Mouse (Mus musculus): Measurements from ENCODE around the gene Sept8. TPM values are rescaled to one million over a fixed set of nuclear protein-coding genes. Genes with fewer than 3 reads are reported as not detected.

Sept8 gene
- polyA plus RNA-seq, 1 experiment, result 13.9 TPM

DNA sequence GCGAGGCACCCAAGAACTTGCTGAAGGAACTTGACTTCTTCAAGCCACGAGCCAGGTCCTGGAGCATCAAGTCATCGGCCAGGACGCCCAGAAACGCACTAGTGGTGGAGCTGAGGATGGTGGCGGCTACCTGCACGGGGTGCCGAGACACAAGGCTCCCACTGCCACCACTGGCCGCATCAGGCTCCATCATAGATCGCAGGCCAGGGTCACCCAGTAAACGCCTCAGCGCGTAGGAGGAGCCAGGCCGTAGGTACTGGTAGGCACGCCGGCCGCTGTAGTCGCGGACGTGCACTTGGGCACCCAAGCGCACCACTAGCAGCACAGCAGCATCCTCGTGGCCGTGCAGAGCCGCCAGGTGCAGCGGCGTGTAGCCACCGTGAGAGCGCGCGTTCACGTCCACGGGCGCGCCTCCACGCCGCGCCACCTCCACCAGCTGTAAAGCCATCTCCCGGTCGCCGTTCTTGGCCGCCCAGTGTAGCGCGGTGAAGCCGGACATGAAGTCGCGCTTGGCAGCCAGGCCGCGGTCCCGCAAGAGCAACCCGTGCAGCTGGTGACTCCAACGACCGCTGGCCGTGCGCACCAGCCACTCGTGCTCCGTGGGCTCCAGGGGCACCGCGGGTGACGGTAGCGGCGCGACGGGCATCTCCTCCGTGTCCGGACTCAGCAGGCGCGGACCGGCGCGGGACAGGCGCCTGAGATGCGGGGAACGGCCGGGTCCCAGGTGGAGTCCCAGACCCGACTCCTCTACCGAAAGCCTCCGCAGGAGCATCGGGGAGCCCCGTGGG, 40.5 kb upstream of the Sept8 start:
- H3K27me3 ChIP-seq (ENCODE audit: control insufficient read depth, insufficient read depth, low read length), result peaks cover 21% of the 10 kb centered on the region
- H3K4me3 ChIP-seq (ENCODE audit: extremely low read depth, insufficient read depth, insufficient read length), result peak overlapping the region; percentile 46; the same call in 1 of the 2 replicates
- WGBS, result 11% methylated on average over 79 of the region's 79 CpGs
- no peaks in the 10 kb centered on the region for H3K36me3 ChIP-seq (ENCODE audit: control insufficient read depth, insufficient read depth, low read length)
- H3K4me1 ChIP-seq (ENCODE audit: control insufficient read depth, insufficient read depth, insufficient read length), result peaks cover 13% of the 10 kb centered on the region
- no peak for DNase-seq (ENCODE audit: low read depth in 1 of 2, low spot score in 2 of 2)
- no peak overlapping the region for H3K27ac ChIP-seq (ENCODE audit: insufficient read depth, low read length)
- TF ChIP-seq POLR2A (IDR thresholded peaks at IDR 0.05; ENCODE audit: low read depth, low read length), result no peak
- no peak for TF ChIP-seq CTCF (IDR thresholded peaks at IDR 0.05; ENCODE audit: extremely low read depth, insufficient read depth, insufficient read length, insufficient replicate concordance)

DNA sequence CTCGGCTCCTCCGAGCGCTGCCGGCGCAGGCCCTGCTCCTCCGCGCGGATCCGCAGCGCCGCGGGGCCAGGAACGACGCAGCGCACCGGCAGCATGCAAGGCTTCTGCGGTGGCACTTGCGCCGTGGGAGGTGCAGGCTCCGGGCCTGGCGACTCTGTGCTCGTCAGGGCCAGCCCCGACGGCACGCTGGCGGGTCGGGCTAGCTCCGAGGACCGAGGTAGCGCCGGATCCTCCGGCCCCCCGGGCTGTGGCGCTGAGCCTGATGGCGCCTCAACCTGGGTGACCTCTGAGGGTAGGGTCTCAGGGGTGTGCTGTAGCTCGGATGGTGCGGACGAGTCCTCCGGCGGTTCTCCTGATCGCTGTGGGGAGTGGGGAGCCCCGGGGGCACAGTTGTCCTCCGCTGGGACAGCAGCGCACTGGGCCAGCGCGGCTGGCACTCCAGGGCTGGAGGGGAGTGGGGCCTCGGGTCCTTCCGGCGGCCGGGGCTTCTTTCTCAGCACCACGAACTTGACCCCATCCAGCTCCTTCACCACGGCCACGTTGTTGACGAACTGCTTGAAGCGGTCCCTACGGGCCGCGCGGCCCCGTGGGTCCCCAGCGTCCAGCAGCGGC, 39.8 kb upstream of the Sept8 start:
- no peaks in the 10 kb centered on the region for H3K36me3 ChIP-seq (ENCODE audit: control insufficient read depth, insufficient read depth, low read length)
- no peak overlapping the region; the same call in 1 of the 2 replicates for H3K27ac ChIP-seq (ENCODE audit: insufficient read depth, low read length)
- 4% methylated on average over 62 of the region's 62 CpGs for WGBS
- DNase-seq (ENCODE audit: low read depth in 1 of 2, low spot score in 2 of 2), result no peak
- peaks cover 13% of the 10 kb centered on the region for H3K4me1 ChIP-seq (ENCODE audit: control insufficient read depth, insufficient read depth, insufficient read length)
- TF ChIP-seq POLR2A (IDR thresholded peaks at IDR 0.05; ENCODE audit: low read depth, low read length), result no peak
- no peak for TF ChIP-seq CTCF (IDR thresholded peaks at IDR 0.05; ENCODE audit: extremely low read depth, insufficient read depth, insufficient read length, insufficient replicate concordance)
- H3K27me3 ChIP-seq (ENCODE audit: control insufficient read depth, insufficient read depth, low read length), result peaks cover 21% of the 10 kb centered on the region
- peak overlapping the region; percentile 55; the same call in 1 of the 2 replicates for H3K4me3 ChIP-seq (ENCODE audit: extremely low read depth, insufficient read depth, insufficient read length)

DNA sequence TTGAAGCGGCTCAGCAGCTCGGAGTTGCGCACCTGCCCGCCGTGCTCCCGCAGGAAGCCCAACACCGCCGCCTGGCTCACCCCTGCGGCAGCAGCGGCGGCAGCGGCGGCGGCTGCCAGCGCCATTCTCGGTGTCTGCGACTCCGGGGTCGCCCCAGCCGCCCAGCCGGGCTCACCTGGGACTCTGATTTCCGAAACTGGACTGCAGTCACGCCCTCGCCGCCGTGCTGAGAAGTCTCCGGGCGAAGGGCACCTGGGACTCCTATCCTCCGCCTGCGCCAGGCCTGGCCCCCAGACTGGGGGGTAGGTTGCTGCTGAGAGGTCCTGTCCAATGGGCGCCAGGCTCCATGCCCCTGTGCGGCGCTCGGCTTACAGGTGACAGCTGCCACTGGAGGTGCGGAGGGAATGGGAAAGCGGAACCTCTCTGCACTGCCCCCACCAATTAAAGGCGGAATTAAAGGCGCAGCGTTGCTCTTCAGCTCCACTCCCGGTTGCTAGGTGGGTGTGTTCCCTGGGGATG, 39.2 kb upstream of the Sept8 start, which contains the start of the genes Gm9945 and Sowaha:
TSS of gene Gm9945 (plus strand) at position 384 of the 519 bp plus-strand sequence.
TSS of gene Sowaha (minus strand) at position 492 of the 519 bp plus-strand sequence.
- H3K27ac ChIP-seq (ENCODE audit: insufficient read depth, low read length), result peak within 1 kb of the TSS; percentile 51; the same call in 1 of the 2 replicates
- 2% methylated on average over 40 of the region's 40 CpGs for WGBS
- H3K4me3 ChIP-seq (ENCODE audit: extremely low read depth, insufficient read depth, insufficient read length), result peak within 1 kb of the TSS; percentile 55
- TF ChIP-seq POLR2A (IDR thresholded peaks at IDR 0.05; ENCODE audit: low read depth, low read length) (no peak), CTCF (IDR thresholded peaks at IDR 0.05; ENCODE audit: extremely low read depth, insufficient read depth, insufficient read length, insufficient replicate concordance) (no peak)
- DNase-seq (ENCODE audit: low read depth in 1 of 2, low spot score in 2 of 2), result no peak
- no peaks in the 10 kb centered on the region for H3K36me3 ChIP-seq (ENCODE audit: control insufficient read depth, insufficient read depth, low read length)
- H3K27me3 ChIP-seq (ENCODE audit: control insufficient read depth, insufficient read depth, low read length), result peaks cover 21% of the 10 kb centered on the region
- peaks cover 13% of the 10 kb centered on the region for H3K4me1 ChIP-seq (ENCODE audit: control insufficient read depth, insufficient read depth, insufficient read length)

DNA sequence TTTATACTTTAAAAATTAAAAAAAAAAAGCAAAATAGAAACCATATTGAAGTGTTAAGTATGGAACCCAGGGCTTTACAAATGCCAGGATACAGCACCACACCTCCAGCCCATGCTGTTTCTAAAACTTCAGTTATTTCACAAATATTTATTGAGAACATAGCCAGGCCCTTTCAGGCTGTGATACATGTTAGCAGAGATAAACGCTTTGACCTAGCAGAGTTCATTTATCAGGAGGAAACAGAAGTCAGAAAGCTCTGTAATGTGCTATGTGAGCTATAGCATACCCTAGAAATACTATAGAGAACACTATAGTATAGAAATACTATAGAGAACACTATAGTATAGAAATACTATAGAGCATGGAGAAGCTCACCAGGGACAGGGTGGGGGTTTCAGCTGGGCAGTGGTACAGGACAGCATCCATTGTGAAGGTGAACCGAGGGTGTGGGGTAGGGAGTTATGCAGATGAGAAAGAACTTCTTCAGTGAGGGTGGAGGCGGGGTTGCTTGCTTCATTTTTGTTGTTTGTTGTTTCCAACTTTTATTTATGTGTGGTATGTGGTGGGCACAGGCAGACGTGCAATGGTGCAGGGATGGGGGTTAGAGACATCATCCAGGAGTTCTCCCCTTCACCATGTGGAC, 37.8 kb upstream of the Sept8 start:
- no peak for DNase-seq (ENCODE audit: low read depth in 1 of 2, low spot score in 2 of 2)
- TF ChIP-seq CTCF (IDR thresholded peaks at IDR 0.05; ENCODE audit: extremely low read depth, insufficient read depth, insufficient read length, insufficient replicate concordance), result no peak
- TF ChIP-seq POLR2A (IDR thresholded peaks at IDR 0.05; ENCODE audit: low read depth, low read length), result no peak
- WGBS, result 73% methylated on average over 4 of the region's 4 CpGs
- Histone ChIP-seq H3K4me1 (ENCODE audit: control insufficient read depth, insufficient read depth, insufficient read length) (peaks cover 13% of the 10 kb centered on the region), H3K36me3 (ENCODE audit: control insufficient read depth, insufficient read depth, low read length) (no peaks in the 10 kb centered on the region), H3K27me3 (ENCODE audit: control insufficient read depth, insufficient read depth, low read length) (peaks cover 21% of the 10 kb centered on the region), H3K4me3 (ENCODE audit: extremely low read depth, insufficient read depth, insufficient read length) (no peak overlapping the region), H3K27ac (ENCODE audit: insufficient read depth, low read length) (peak overlapping the region; percentile 27; the same call in 1 of the 2 replicates)

DNA sequence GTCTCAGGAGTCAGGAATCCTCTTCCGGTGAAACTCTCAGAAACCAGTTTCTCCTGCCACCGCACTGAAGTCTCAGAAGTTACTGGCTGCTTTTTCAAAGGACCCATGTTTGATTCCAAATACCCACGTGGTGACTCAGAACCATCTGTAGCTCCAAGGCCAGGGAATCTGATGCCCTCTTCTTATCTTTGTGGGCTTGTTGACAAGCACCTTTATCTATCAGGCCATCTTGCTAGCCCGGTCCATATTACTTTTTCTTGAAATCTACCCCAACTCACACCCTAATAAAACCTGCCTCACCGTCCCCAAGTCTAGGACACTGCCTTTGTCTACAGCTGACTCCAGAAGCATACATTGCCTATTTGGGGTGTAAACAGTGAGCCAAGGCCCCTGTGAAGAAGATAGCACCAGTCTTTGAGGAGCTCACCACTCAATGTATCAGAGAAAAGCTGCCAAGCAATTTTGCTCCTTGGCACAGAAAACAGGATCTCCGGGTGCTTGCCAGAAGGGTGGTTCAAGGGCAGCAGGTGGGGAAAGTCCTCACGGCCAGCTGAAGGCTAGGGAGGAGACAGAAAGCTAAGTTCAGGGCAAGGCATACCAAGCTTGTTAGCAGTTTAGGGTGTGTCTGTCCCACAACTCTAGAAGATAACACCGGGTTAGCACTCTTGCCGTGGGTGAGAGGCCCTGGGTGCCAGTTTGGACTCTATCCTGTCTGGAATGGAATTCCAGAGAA, 35.7 kb upstream of the Sept8 start:
- Histone ChIP-seq H3K27me3 (ENCODE audit: control insufficient read depth, insufficient read depth, low read length) (peaks cover 18% of the 10 kb centered on the region), H3K27ac (ENCODE audit: insufficient read depth, low read length) (no peak overlapping the region), H3K4me1 (ENCODE audit: control insufficient read depth, insufficient read depth, insufficient read length) (peaks cover 13% of the 10 kb centered on the region), H3K4me3 (ENCODE audit: extremely low read depth, insufficient read depth, insufficient read length) (no peak overlapping the region), H3K36me3 (ENCODE audit: control insufficient read depth, insufficient read depth, low read length) (no peaks in the 10 kb centered on the region)
- 74% methylated on average over 9 of the region's 9 CpGs for WGBS
- DNase-seq (ENCODE audit: low read depth in 1 of 2, low spot score in 2 of 2), result no peak
- TF ChIP-seq CTCF (IDR thresholded peaks at IDR 0.05; ENCODE audit: extremely low read depth, insufficient read depth, insufficient read length, insufficient replicate concordance) (no peak), POLR2A (IDR thresholded peaks at IDR 0.05; ENCODE audit: low read depth, low read length) (no peak)

DNA sequence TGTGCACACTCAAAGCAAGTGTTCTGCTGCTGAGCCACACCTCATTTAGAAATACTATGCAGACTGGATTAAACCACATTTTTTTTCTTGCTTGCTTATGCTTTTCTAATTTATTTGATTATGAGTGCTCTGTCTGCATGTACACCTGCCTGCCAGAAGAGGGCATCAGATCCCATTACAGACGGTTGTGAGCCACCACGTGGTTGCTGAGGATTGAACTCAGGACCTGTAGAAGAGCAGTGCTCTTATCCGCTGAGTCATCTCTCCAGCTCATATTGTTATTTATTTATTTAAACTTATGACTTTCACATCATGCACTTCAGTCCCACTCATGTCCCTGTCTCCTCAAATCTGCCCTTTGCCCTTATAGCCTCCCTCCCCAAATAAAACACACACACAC, 33.3 kb upstream of the Sept8 start:
- Histone ChIP-seq H3K4me1 (ENCODE audit: control insufficient read depth, insufficient read depth, insufficient read length) (no peaks in the 10 kb centered on the region), H3K4me3 (ENCODE audit: extremely low read depth, insufficient read depth, insufficient read length) (no peak overlapping the region), H3K27ac (ENCODE audit: insufficient read depth, low read length) (no peak overlapping the region), H3K27me3 (ENCODE audit: control insufficient read depth, insufficient read depth, low read length) (peaks cover 2% of the 10 kb centered on the region; the same call in 1 of the 2 replicates), H3K36me3 (ENCODE audit: control insufficient read depth, insufficient read depth, low read length) (no peaks in the 10 kb centered on the region)
- 46% methylated on average over 3 of the region's 3 CpGs for WGBS
- DNase-seq (ENCODE audit: low read depth in 1 of 2, low spot score in 2 of 2), result no peak
- no peak for TF ChIP-seq POLR2A (IDR thresholded peaks at IDR 0.05; ENCODE audit: low read depth, low read length)
- no peak for TF ChIP-seq CTCF (IDR thresholded peaks at IDR 0.05; ENCODE audit: extremely low read depth, insufficient read depth, insufficient read length, insufficient replicate concordance)

Data from spleen, adult 2 months (tissue).